Mouse (Mus musculus): ENCODE data around the gene Susd6. TPM values are rescaled to one million over a fixed set of nuclear protein-coding genes. Genes with fewer than 3 reads are reported as not detected.

Gene Susd6
- polyA plus RNA-seq, 2 experiments, result 11.1 to 11.6 TPM

GRCm38 (mm10) chr12:80868401-80868800 is 78.1 kb downstream of the Susd6 start:
- Histone ChIP-seq H3K27ac (no peak overlapping the region), H3K36me3 (replicated peaks; ENCODE audit: control insufficient read depth, insufficient read depth, low read depth) (peaks cover 29% of the 10 kb centered on the region), H3K4me2 (ENCODE audit: low read depth) (no peak overlapping the region), H3K9me3 (ENCODE audit: control insufficient read depth, low read length) (no peaks in the 10 kb centered on the region), H3K27me3 (ENCODE audit: control insufficient read depth, insufficient read depth, low read length) (no peaks in the 10 kb centered on the region), H3K4me3 (ENCODE audit: insufficient read depth in 1 of 2, low read depth in 2 of 2, low read length in 2 of 2) (no peak overlapping the region), H3K9ac (replicated peaks) (no peak overlapping the region), H3K4me1 (replicated peaks; ENCODE audit: control insufficient read depth in 2 of 2, insufficient read depth in 2 of 2, low read length in 1 of 2) (peaks cover 0 to 6% of the 10 kb centered on the region in 2 experiments; a peak in 3 of 4 replicates)
- ATAC-seq (ENCODE audit: insufficient read depth), result no peak
- TF ChIP-seq CTCF (IDR thresholded peaks at IDR 0.05; ENCODE audit: low read depth) (no peak), EP300 (IDR thresholded peaks at IDR 0.05; ENCODE audit: low read depth) (no peak)
- DNase-seq (ENCODE audit: low read depth in 3 of 3, low spot score in 3 of 3), result no peak
- 73% methylated on average over 7 of the region's 7 CpGs for WGBS (ENCODE audit: insufficient replicate concordance)

- no peaks in the 10 kb centered on the region for H3K27me3 ChIP-seq (ENCODE audit: control insufficient read depth, insufficient read depth, low read length)
- H3K9ac ChIP-seq (replicated peaks), result no peak overlapping the region
- H3K36me3 ChIP-seq (replicated peaks; ENCODE audit: control insufficient read depth, insufficient read depth, low read depth), result peaks cover 52% of the 10 kb centered on the region
- 84% methylated on average over 7 of the region's 7 CpGs for WGBS (ENCODE audit: insufficient replicate concordance)
- no peaks in the 10 kb centered on the region for H3K9me3 ChIP-seq (ENCODE audit: control insufficient read depth, low read length)
- H3K4me2 ChIP-seq (ENCODE audit: low read depth), result no peak overlapping the region
- ATAC-seq (ENCODE audit: insufficient read depth) (no peak), DNase-seq (ENCODE audit: low read depth in 3 of 3, low spot score in 3 of 3) (no peak)
- H3K4me1 ChIP-seq (replicated peaks; ENCODE audit: control insufficient read depth in 2 of 2, insufficient read depth in 2 of 2, low read length in 1 of 2), result no peaks in the 10 kb centered on the region
- H3K27ac ChIP-seq, result no peak overlapping the region
- H3K4me3 ChIP-seq (ENCODE audit: insufficient read depth in 1 of 2, low read depth in 2 of 2, low read length in 2 of 2), result no peak overlapping the region
- no peak for TF ChIP-seq EP300 (IDR thresholded peaks at IDR 0.05; ENCODE audit: low read depth)
- TF ChIP-seq CTCF (IDR thresholded peaks at IDR 0.05; ENCODE audit: low read depth), result no peak
Observed at GRCm38 (mm10) chr12:80877215-80878092, 87.1 kb downstream of the Susd6 start.

DNA sequence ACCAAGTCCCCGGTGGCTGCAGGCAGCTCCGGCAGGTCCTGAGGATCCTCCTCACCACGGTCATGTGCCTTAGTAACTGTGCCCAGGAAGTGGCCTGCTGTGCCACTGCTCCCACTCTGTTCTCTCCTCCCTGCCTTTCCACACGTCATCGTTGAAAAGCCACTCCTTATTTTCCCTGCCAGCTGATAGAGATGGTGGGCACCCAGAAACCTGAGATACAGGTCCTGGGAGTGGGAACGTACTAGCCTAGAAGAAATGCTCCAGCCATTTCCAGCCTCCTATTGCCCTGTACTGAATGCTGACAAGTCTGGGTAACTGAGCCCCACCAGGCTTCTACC is 87.8 kb downstream of the Susd6 start:
- Histone ChIP-seq H3K4me2 (ENCODE audit: low read depth) (no peak overlapping the region), H3K27me3 (ENCODE audit: control insufficient read depth, insufficient read depth, low read length) (no peaks in the 10 kb centered on the region)

DNA sequence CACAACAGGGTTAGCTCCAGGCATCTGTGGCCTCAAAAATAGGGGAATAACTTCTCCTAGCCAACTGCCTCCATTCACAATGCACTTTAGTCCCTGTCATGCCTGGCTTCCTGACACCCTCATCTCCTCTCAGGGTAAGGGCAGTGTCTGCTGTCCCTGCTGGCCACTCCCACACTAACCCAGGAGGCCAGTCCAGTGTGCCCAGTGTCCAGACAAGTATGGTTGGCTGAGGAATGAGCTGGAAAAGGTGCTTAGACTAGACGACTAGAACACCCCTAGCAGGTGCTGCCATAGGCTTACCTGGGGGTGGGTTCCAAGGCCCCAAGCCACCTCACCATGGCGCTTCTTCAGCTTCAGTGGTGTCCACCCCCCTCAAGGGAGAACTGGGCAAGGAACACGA is 88.3 kb downstream of the Susd6 start:
- peaks cover 52% of the 10 kb centered on the region for H3K36me3 ChIP-seq (replicated peaks; ENCODE audit: control insufficient read depth, insufficient read depth, low read depth)
- H3K9ac ChIP-seq (replicated peaks), result no peak overlapping the region
- no peaks in the 10 kb centered on the region for H3K9me3 ChIP-seq (ENCODE audit: control insufficient read depth, low read length)
- no peak overlapping the region for H3K27ac ChIP-seq
- no peaks in the 10 kb centered on the region for H3K4me1 ChIP-seq (replicated peaks; ENCODE audit: control insufficient read depth in 2 of 2, insufficient read depth in 2 of 2, low read length in 1 of 2)
- TF ChIP-seq EP300 (IDR thresholded peaks at IDR 0.05; ENCODE audit: low read depth) (no peak), CTCF (IDR thresholded peaks at IDR 0.05; ENCODE audit: low read depth) (no peak)
- H3K4me2 ChIP-seq (ENCODE audit: low read depth), result no peak overlapping the region
- WGBS (ENCODE audit: insufficient replicate concordance), result 68% methylated on average over 3 of the region's 3 CpGs
- H3K4me3 ChIP-seq (ENCODE audit: insufficient read depth in 1 of 2, low read depth in 2 of 2, low read length in 2 of 2), result no peak overlapping the region
- H3K27me3 ChIP-seq (ENCODE audit: control insufficient read depth, insufficient read depth, low read length), result no peaks in the 10 kb centered on the region
- ATAC-seq (ENCODE audit: insufficient read depth) (no peak), DNase-seq (ENCODE audit: low read depth in 3 of 3, low spot score in 3 of 3) (no peak)

More for the DNA sequence above, 87.8 kb downstream of the Susd6 start:
- Histone ChIP-seq H3K27ac (no peak overlapping the region), H3K36me3 (replicated peaks; ENCODE audit: control insufficient read depth, insufficient read depth, low read depth) (peaks cover 52% of the 10 kb centered on the region), H3K4me1 (replicated peaks; ENCODE audit: control insufficient read depth in 2 of 2, insufficient read depth in 2 of 2, low read length in 1 of 2) (no peaks in the 10 kb centered on the region), H3K9me3 (ENCODE audit: control insufficient read depth, low read length) (no peaks in the 10 kb centered on the region), H3K9ac (replicated peaks) (no peak overlapping the region), H3K4me3 (ENCODE audit: insufficient read depth in 1 of 2, low read depth in 2 of 2, low read length in 2 of 2) (no peak overlapping the region)
- no peak for ATAC-seq (ENCODE audit: insufficient read depth)
- WGBS (ENCODE audit: insufficient replicate concordance), result 92% methylated on average over 6 of the region's 6 CpGs
- TF ChIP-seq CTCF (IDR thresholded peaks at IDR 0.05; ENCODE audit: low read depth) (no peak), EP300 (IDR thresholded peaks at IDR 0.05; ENCODE audit: low read depth) (no peak)
- DNase-seq (ENCODE audit: low read depth in 3 of 3, low spot score in 3 of 3), result no peak

- Histone ChIP-seq H3K4me2 (ENCODE audit: low read depth) (no peak overlapping the region), H3K36me3 (replicated peaks; ENCODE audit: control insufficient read depth, insufficient read depth, low read depth) (peaks cover 48% of the 10 kb centered on the region), H3K27me3 (ENCODE audit: control insufficient read depth, insufficient read depth, low read length) (no peaks in the 10 kb centered on the region), H3K4me1 (replicated peaks; ENCODE audit: control insufficient read depth in 2 of 2, insufficient read depth in 2 of 2, low read length in 1 of 2) (no peaks in the 10 kb centered on the region), H3K4me3 (ENCODE audit: insufficient read depth in 1 of 2, low read depth in 2 of 2, low read length in 2 of 2) (no peak overlapping the region), H3K9ac (replicated peaks) (no peak overlapping the region), H3K27ac (no peak overlapping the region), H3K9me3 (ENCODE audit: control insufficient read depth, low read length) (no peaks in the 10 kb centered on the region)
- no peak for ATAC-seq (ENCODE audit: insufficient read depth)
- TF ChIP-seq CTCF (IDR thresholded peaks at IDR 0.05; ENCODE audit: low read depth) (no peak), EP300 (IDR thresholded peaks at IDR 0.05; ENCODE audit: low read depth) (no peak)
- WGBS (ENCODE audit: insufficient replicate concordance), result 75% methylated on average over 4 of the region's 4 CpGs
- no peak for DNase-seq (ENCODE audit: low read depth in 3 of 3, low spot score in 3 of 3)
Observed at GRCm38 (mm10) chr12:80879267-80879666, 89.0 kb downstream of the Susd6 start.

All from liver, embryonic 14.5 days (tissue).